Mouse (Mus musculus) small intestine, adult 2 months (tissue): ENCODE results near the gene Selp.

Experiments used
- CTCF ChIP-seq: fragments of 200-500 bp; IDR thresholded peaks from 2 replicates; pipeline ENCODE4 v1.5.1; 2012; ENCODE audit warnings: low read depth, mild to moderate bottlenecking, control low read depth, inconsistent platforms, low read length, moderate library complexity, mixed read lengths; ENCODE audit not compliant: insufficient replicate concordance, insufficient read length; ENCODE audit errors: extremely low read depth
- POLR2A ChIP-seq: fragments of 200-500 bp; IDR thresholded peaks from 2 replicates; pipeline ENCODE4 v1.6.1; 2012; ENCODE audit warnings: low read depth, mild to moderate bottlenecking, control low read depth, inconsistent platforms, low read length, moderate library complexity

- TF ChIP-seq CTCF (no peak), POLR2A (no peak)
These were observed at the start of gene Selp for GRCm38 (mm10) chr1:164114947-164115493.
